Mouse (Mus musculus): ENCODE data around the gene Ntng2. TPM values are rescaled to one million over a fixed set of nuclear protein-coding genes. Genes with fewer than 3 reads are reported as not detected.

The Ntng2 gene
- polyA plus RNA-seq, 2 experiments = 0.26 to 3.3 TPM

- TF ChIP-seq POLR2A (IDR thresholded peaks at IDR 0.05; ENCODE audit: borderline replicate concordance, extremely low read depth, insufficient read depth, insufficient read length) = no peak
- ATAC-seq (ENCODE audit: low FRiP score, low read depth) (no peak), DNase-seq (ENCODE audit: low spot score) (no peak)
- Histone ChIP-seq H3K36me3 (ENCODE audit: control insufficient read depth, insufficient read depth, low read length) (no peaks in the 10 kb centered on the region), H3K27me3 (ENCODE audit: control insufficient read depth, insufficient read depth, low read length) (peaks cover 18% of the 10 kb centered on the region; the same call in 1 of the 2 replicates), H3K9ac (ENCODE audit: low read depth, low read length, severe bottlenecking) (no peak overlapping the region), H3K27ac (replicated peaks; ENCODE audit: low read depth, low read length) (no peak overlapping the region), H3K4me3 (replicated peaks; ENCODE audit: low read length) (no peak overlapping the region), H3K9me3 (ENCODE audit: control insufficient read depth, low read length) (no peaks in the 10 kb centered on the region), H3K4me1 (ENCODE audit: control insufficient read depth, insufficient read depth, low read length) (peaks cover 6% of the 10 kb centered on the region; the same call in 1 of the 2 replicates), H3K4me2 (replicated peaks; ENCODE audit: low read depth, low read length, severe bottlenecking) (no peak overlapping the region)
- 56% methylated on average over 10 of the region's 10 CpGs for WGBS
Measured at GRCm38 (mm10) chr2:29191216-29192215, 61.3 kb downstream of the Ntng2 start.

- WGBS = 88% methylated on average over 7 of the region's 7 CpGs
- Histone ChIP-seq H3K4me1 (ENCODE audit: control insufficient read depth, insufficient read depth, low read length) (peaks cover 6% of the 10 kb centered on the region; the same call in 1 of the 2 replicates), H3K36me3 (ENCODE audit: control insufficient read depth, insufficient read depth, low read length) (no peaks in the 10 kb centered on the region)
Measured at GRCm38 (mm10) chr2:29190392-29190791, 62.4 kb downstream of the Ntng2 start.

GRCm38 (mm10) chr2:29186209-29186608, 66.6 kb downstream of the Ntng2 start:
- Histone ChIP-seq H3K4me1 (ENCODE audit: control insufficient read depth, insufficient read depth, low read length) (no peaks in the 10 kb centered on the region), H3K9me3 (ENCODE audit: control insufficient read depth, low read length) (no peaks in the 10 kb centered on the region), H3K36me3 (ENCODE audit: control insufficient read depth, insufficient read depth, low read length) (0 out of 2 replicates have a peak, but pooled peaks cover 7% of the 10 kb centered on the region), H3K4me3 (replicated peaks; ENCODE audit: low read length) (no peak overlapping the region), H3K27me3 (ENCODE audit: control insufficient read depth, insufficient read depth, low read length) (no peaks in the 10 kb centered on the region), H3K4me2 (replicated peaks; ENCODE audit: low read depth, low read length, severe bottlenecking) (no peak overlapping the region), H3K27ac (replicated peaks; ENCODE audit: low read depth, low read length) (no peak overlapping the region), H3K9ac (ENCODE audit: low read depth, low read length, severe bottlenecking) (no peak overlapping the region)
- no peak for TF ChIP-seq POLR2A (IDR thresholded peaks at IDR 0.05; ENCODE audit: borderline replicate concordance, extremely low read depth, insufficient read depth, insufficient read length)
- WGBS = 42% methylated on average over 6 of the region's 6 CpGs
- DNase-seq (ENCODE audit: low spot score) (no peak), ATAC-seq (ENCODE audit: low FRiP score, low read depth) (no peak)

More at GRCm38 (mm10) chr2:29190392-29190791, 62.4 kb downstream of the Ntng2 start:
- H3K9me3 ChIP-seq (ENCODE audit: control insufficient read depth, low read length) = no peaks in the 10 kb centered on the region
- no peak overlapping the region for H3K27ac ChIP-seq (replicated peaks; ENCODE audit: low read depth, low read length)
- no peak overlapping the region for H3K4me3 ChIP-seq (replicated peaks; ENCODE audit: low read length)
- H3K27me3 ChIP-seq (ENCODE audit: control insufficient read depth, insufficient read depth, low read length) = peaks cover 9% of the 10 kb centered on the region; the same call in 1 of the 2 replicates
- ATAC-seq (ENCODE audit: low FRiP score, low read depth) (no peak), DNase-seq (ENCODE audit: low spot score) (no peak)
- H3K9ac ChIP-seq (ENCODE audit: low read depth, low read length, severe bottlenecking) = no peak overlapping the region
- H3K4me2 ChIP-seq (replicated peaks; ENCODE audit: low read depth, low read length, severe bottlenecking) = no peak overlapping the region
- no peak for TF ChIP-seq POLR2A (IDR thresholded peaks at IDR 0.05; ENCODE audit: borderline replicate concordance, extremely low read depth, insufficient read depth, insufficient read length)

GRCm38 (mm10) chr2:29183266-29183924, 69.4 kb downstream of the Ntng2 start:
- no peak for DNase-seq (ENCODE audit: low spot score)
- no peak for ATAC-seq (ENCODE audit: low FRiP score, low read depth)
- no peak overlapping the region for H3K4me3 ChIP-seq (replicated peaks; ENCODE audit: low read length)
- no peaks in the 10 kb centered on the region for H3K4me1 ChIP-seq (ENCODE audit: control insufficient read depth, insufficient read depth, low read length)
- peaks cover 34% of the 10 kb centered on the region for H3K36me3 ChIP-seq (ENCODE audit: control insufficient read depth, insufficient read depth, low read length)
- no peak overlapping the region for H3K27ac ChIP-seq (replicated peaks; ENCODE audit: low read depth, low read length)
- H3K9me3 ChIP-seq (ENCODE audit: control insufficient read depth, low read length) = no peaks in the 10 kb centered on the region
- H3K4me2 ChIP-seq (replicated peaks; ENCODE audit: low read depth, low read length, severe bottlenecking) = no peak overlapping the region
- no peaks in the 10 kb centered on the region for H3K27me3 ChIP-seq (ENCODE audit: control insufficient read depth, insufficient read depth, low read length)
- no peak for TF ChIP-seq POLR2A (IDR thresholded peaks at IDR 0.05; ENCODE audit: borderline replicate concordance, extremely low read depth, insufficient read depth, insufficient read length)
- 61% methylated on average over 6 of the region's 6 CpGs for WGBS
- H3K9ac ChIP-seq (ENCODE audit: low read depth, low read length, severe bottlenecking) = no peak overlapping the region

GRCm38 (mm10) chr2:29181111-29181510, 71.7 kb downstream of the Ntng2 start:
- Histone ChIP-seq H3K36me3 (ENCODE audit: control insufficient read depth, insufficient read depth, low read length) (peaks cover 57% of the 10 kb centered on the region), H3K4me1 (ENCODE audit: control insufficient read depth, insufficient read depth, low read length) (no peaks in the 10 kb centered on the region), H3K27me3 (ENCODE audit: control insufficient read depth, insufficient read depth, low read length) (no peaks in the 10 kb centered on the region), H3K9me3 (ENCODE audit: control insufficient read depth, low read length) (no peaks in the 10 kb centered on the region), H3K4me2 (replicated peaks; ENCODE audit: low read depth, low read length, severe bottlenecking) (no peak overlapping the region), H3K9ac (ENCODE audit: low read depth, low read length, severe bottlenecking) (no peak overlapping the region), H3K4me3 (replicated peaks; ENCODE audit: low read length) (no peak overlapping the region), H3K27ac (replicated peaks; ENCODE audit: low read depth, low read length) (no peak overlapping the region)
- DNase-seq (ENCODE audit: low spot score) (no peak), ATAC-seq (ENCODE audit: low FRiP score, low read depth) (no peak)
- WGBS = 80% methylated on average over 2 of the region's 2 CpGs
- no peak for TF ChIP-seq POLR2A (IDR thresholded peaks at IDR 0.05; ENCODE audit: borderline replicate concordance, extremely low read depth, insufficient read depth, insufficient read length)
